Mouse (Mus musculus) olfactory bulb, adult 2 months (tissue): ENCODE data around the gene Crispld2.

Experiments used
- CTCF ChIP-seq: fragments of 200-500 bp; IDR thresholded peaks from 2 replicates; pipeline ENCODE4 v1.5.1; 2012; ENCODE audit warnings: low read depth, mild to moderate bottlenecking, low read length, moderate library complexity; ENCODE audit not compliant: insufficient read depth
- POLR2A ChIP-seq: fragments of 200-500 bp; IDR thresholded peaks from 2 replicates; pipeline ENCODE4 v1.6.1; 2012; ENCODE audit warnings: mild to moderate bottlenecking, low read depth, low read length, moderate library complexity; ENCODE audit not compliant: insufficient read depth

DNA sequence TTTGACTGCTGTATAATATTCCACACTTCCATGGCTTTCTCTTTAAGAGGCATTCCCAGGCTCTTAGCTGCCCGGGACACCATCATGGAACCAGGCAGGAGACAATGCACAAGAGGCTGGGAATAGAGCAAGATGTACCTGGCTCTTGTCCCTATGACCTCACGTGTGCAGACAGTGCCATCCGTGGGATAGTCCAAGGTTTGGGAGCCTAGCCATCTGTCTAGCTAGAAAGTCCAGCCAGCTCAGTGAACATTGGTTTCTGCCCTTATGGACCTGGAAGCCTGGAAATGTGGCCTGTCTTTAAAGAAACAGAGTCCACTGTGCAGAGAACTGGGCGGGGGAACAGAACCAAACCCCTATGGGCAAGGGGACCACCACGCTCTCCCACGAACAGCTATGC, 25.5 kb downstream of the Crispld2 start:
- TF ChIP-seq CTCF (no peak), POLR2A (no peak)
